Mouse (Mus musculus) CH12.LX (cell line): ENCODE measurements around the gene Lama2. TPM values are rescaled to one million over a fixed set of nuclear protein-coding genes. Genes with fewer than 3 reads are reported as not detected.

Experiments used
- DNase-seq: peaks from one replicate; pipeline ENCODE4 v3.0.0-alpha.2; 2013; ENCODE audit errors: extremely low read depth
- H3K27ac ChIP-seq: 2 replicates; pipeline ENCODE4 v1.5.1; 2012; ENCODE audit warnings: low read depth, mild to moderate bottlenecking, control low read depth, moderate library complexity; ENCODE audit not compliant: insufficient read depth
- H3K27me3 ChIP-seq: replicated peaks from 2 replicates; pipeline ENCODE3; 2012; ENCODE audit warnings: inconsistent platforms
- H3K36me3 ChIP-seq, 2 experiments: replicated peaks in 1 of 2; 2 replicates each; pipeline versions ENCODE3 to v1.6.1; 2012; ENCODE audit warnings: inconsistent platforms in 1 of 2, low read length in 1 of 2, mild to moderate bottlenecking in 1 of 2, mixed read lengths in 1 of 2, moderate library complexity in 1 of 2; ENCODE audit not compliant: control insufficient read depth in 1 of 2, insufficient read depth in 1 of 2
- H3K4me1 ChIP-seq, 2 experiments: 2 replicates each; pipeline ENCODE4 v1.6.1; 2012; ENCODE audit warnings: inconsistent platforms in 1 of 2, moderate library complexity in 1 of 2; ENCODE audit not compliant: insufficient read depth in 2 of 2, control insufficient read depth in 1 of 2
- H3K4me2 ChIP-seq: 2 replicates; pipeline ENCODE4 v1.6.1; 2012; ENCODE audit warnings: low read depth, mild to moderate bottlenecking, control low read depth; ENCODE audit not compliant: poor library complexity, insufficient read depth, severe bottlenecking
- H3K4me3 ChIP-seq, 3 experiments: fragments of 150-350 bp in 1 of 3; sonication (generic) in 1 of 3; replicated peaks in 1 of 3; 2 replicates each; pipeline versions ENCODE3 to v1.5.1; 2011 to 2012; ENCODE audit warnings: low read depth in 2 of 3, low read length in 2 of 3, mild to moderate bottlenecking in 2 of 3, moderate library complexity in 2 of 3, control low read depth in 1 of 3, improper control_type of control experiment in 1 of 3, inconsistent platforms in 1 of 3, mixed read lengths in 1 of 3; ENCODE audit not compliant: poor library complexity in 1 of 3
- H3K79me2 ChIP-seq: replicated peaks from 2 replicates; pipeline ENCODE4 v1.6.1; 2012; ENCODE audit warnings: mild to moderate bottlenecking, moderate library complexity; ENCODE audit not compliant: control insufficient read depth, poor library complexity, insufficient read depth, severe bottlenecking; ENCODE audit errors: extremely low read depth
- H3K9ac ChIP-seq: 2 replicates; pipeline ENCODE4 v1.6.1; 2012; ENCODE audit warnings: low read depth, mild to moderate bottlenecking, control low read depth, moderate library complexity; ENCODE audit not compliant: insufficient read depth
- H3K9me3 ChIP-seq: replicated peaks from 2 replicates; pipeline ENCODE3; 2012; ENCODE audit warnings: low read length, inconsistent platforms, mixed read lengths
- BHLHE40 ChIP-seq: IDR thresholded peaks from 2 replicates; pipeline ENCODE4 v1.6.1; 2011; ENCODE audit warnings: mild to moderate bottlenecking, low read depth, low read length, improper control_type of control experiment
- CHD1 ChIP-seq: IDR thresholded peaks from 2 replicates; pipeline ENCODE4 v1.6.1; 2012; ENCODE audit warnings: low read depth, low read length, improper control_type of control experiment, inconsistent platforms
- CHD2 ChIP-seq: IDR thresholded peaks from 2 replicates; pipeline ENCODE4 v1.6.1; 2011; ENCODE audit warnings: low read length, improper control_type of control experiment
- CTCF ChIP-seq, 2 experiments: IDR thresholded peaks in 1 of 2; conservative IDR thresholded peaks in 1 of 2; 2 replicates each; pipeline ENCODE4 v1.5.1; 2011 to 2012; ENCODE audit warnings: low read depth in 2 of 2, low read length in 2 of 2, improper control_type of control experiment in 1 of 2, inconsistent platforms in 1 of 2, mild to moderate bottlenecking in 1 of 2, moderate library complexity in 1 of 2
- E2F4 ChIP-seq: IDR thresholded peaks from 2 replicates; pipeline ENCODE4 v1.6.1; 2011; ENCODE audit warnings: low read depth, low read length, improper control_type of control experiment; ENCODE audit not compliant: insufficient replicate concordance
- ELF1 ChIP-seq: IDR thresholded peaks from 2 replicates; pipeline ENCODE4 v1.6.1; 2014; ENCODE audit warnings: low read depth, mild to moderate bottlenecking, inconsistent platforms, low read length, improper control_type of control experiment
- EP300 ChIP-seq: IDR thresholded peaks from 2 replicates; pipeline ENCODE4 v1.6.1; 2011; ENCODE audit warnings: low read length, improper control_type of control experiment
- ETS1 ChIP-seq: conservative IDR thresholded peaks from 2 replicates; pipeline ENCODE4 v1.6.1; 2012; ENCODE audit warnings: low read depth, mild to moderate bottlenecking, inconsistent platforms, low read length, improper control_type of control experiment, moderate library complexity
- GABPA ChIP-seq: IDR thresholded peaks from 2 replicates; pipeline ENCODE4 v1.6.1; 2012; ENCODE audit warnings: low read depth, low read length, improper control_type of control experiment, inconsistent platforms; ENCODE audit not compliant: insufficient replicate concordance
- HCFC1 ChIP-seq: IDR thresholded peaks from 2 replicates; pipeline ENCODE4 v1.6.1; 2012; ENCODE audit warnings: low read depth, mild to moderate bottlenecking, inconsistent platforms, low read length, improper control_type of control experiment
- IRF4 ChIP-seq: IDR thresholded peaks from 2 replicates; pipeline ENCODE4 v1.6.1; 2014; ENCODE audit warnings: low read depth, mild to moderate bottlenecking, inconsistent platforms, low read length, improper control_type of control experiment
- JUN ChIP-seq: IDR thresholded peaks from 2 replicates; pipeline ENCODE4 v1.6.1; 2011; ENCODE audit warnings: low read depth, mild to moderate bottlenecking, low read length, improper control_type of control experiment, moderate library complexity; ENCODE audit not compliant: insufficient read depth
- JUND ChIP-seq: conservative IDR thresholded peaks from 2 replicates; pipeline ENCODE4 v1.6.1; 2011; ENCODE audit warnings: low read depth, low read length, improper control_type of control experiment
- MAZ ChIP-seq: IDR thresholded peaks from 2 replicates; pipeline ENCODE4 v1.6.1; 2012; ENCODE audit warnings: low read depth, mild to moderate bottlenecking, inconsistent platforms, low read length, improper control_type of control experiment, moderate library complexity
- MYC ChIP-seq: IDR thresholded peaks from 2 replicates; pipeline ENCODE4 v1.6.1; 2011; ENCODE audit warnings: low read depth, mild to moderate bottlenecking, improper control_type of control experiment, low read length
- NELFE ChIP-seq: IDR thresholded peaks from 2 replicates; pipeline ENCODE4 v1.6.1; 2011; ENCODE audit warnings: low read depth, low read length, improper control_type of control experiment
- POLR2A ChIP-seq: IDR thresholded peaks from 2 replicates; pipeline ENCODE4 v1.6.1; 2011; ENCODE audit warnings: low read depth, mild to moderate bottlenecking, improper control_type of control experiment, low read length
- RAD21 ChIP-seq: IDR thresholded peaks from 2 replicates; pipeline ENCODE4 v1.6.1; 2011; ENCODE audit warnings: low read depth, mild to moderate bottlenecking, low read length, improper control_type of control experiment, moderate library complexity
- SIN3A ChIP-seq: IDR thresholded peaks from 2 replicates; pipeline ENCODE4 v1.6.1; 2012; ENCODE audit warnings: low read length, improper control_type of control experiment, inconsistent platforms
- SMC3 ChIP-seq: IDR thresholded peaks from 2 replicates; pipeline ENCODE4 v1.6.1; 2011; ENCODE audit warnings: low read depth, low read length, improper control_type of control experiment
- TBP ChIP-seq: conservative IDR thresholded peaks from 2 replicates; pipeline ENCODE4 v1.6.1; 2011; ENCODE audit warnings: low read depth, low read length, improper control_type of control experiment
- UBTF ChIP-seq: IDR thresholded peaks from 2 replicates; pipeline ENCODE4 v1.6.1; 2012; ENCODE audit warnings: low read depth, mild to moderate bottlenecking, inconsistent platforms, low read length, improper control_type of control experiment, moderate library complexity
- ZMIZ1 ChIP-seq: IDR thresholded peaks from 2 replicates; pipeline ENCODE4 v1.6.1; 2012; ENCODE audit warnings: low read depth, mild to moderate bottlenecking, inconsistent platforms, low read length, improper control_type of control experiment
- dilution Hi-C: fragments of 300-500 bp; cut with MboI; formaldehyde crosslinking; loops from 2 replicates; pipeline ENCODE4 v1.14.3; 2020; ENCODE audit warnings: low sequenced_read_pairs; ENCODE audit not compliant: extremely low pct_unique_long_range_greater_than_20kb, extremely low pct_ligation_motif_present
- in situ Hi-C: fragments of 300-500 bp; cut with MboI; formaldehyde crosslinking; loops from 3 replicates; pipeline ENCODE4 v1.14.3; 2019; ENCODE audit warnings: low sequenced_read_pairs, low pct_ligation_motif_present, low pct_unique_long_range_greater_than_20kb, mixed read lengths
- polyA plus RNA-seq: library from polyadenylated mRNA; unstranded; fragments of >175 nt; gene quantifications from 2 replicates; pipeline ENCODE4 v1.2.1, GENCODE M21; 2012; ENCODE audit warnings: low read depth; ENCODE audit not compliant: insufficient read length
- total RNA-seq, 2 experiments: library from RNA; depleted of rRNA; stranded (reverse); fragments of 300-350 nt in 1 of 2; fragments of >200 nt in 1 of 2; gene quantifications; 2 replicates each; pipeline ENCODE4 v1.2.3; 2012 to 2014

Lama2 gene
- total and polyA plus RNA-seq, 3 experiments, result not detected

- in situ Hi-C loops, result no loop called here
- Histone ChIP-seq H3K27ac (no peak overlapping the region), H3K9ac (no peak overlapping the region), H3K27me3 (no peaks in the 10 kb centered on the region), H3K79me2 (no peaks in the 10 kb centered on the region), H3K4me3 (no peak overlapping the region), H3K36me3 (no peaks in the 10 kb centered on the region), H3K9me3 (peaks cover 7% of the 10 kb centered on the region), H3K4me2 (no peak overlapping the region), H3K4me1 (no peaks in the 10 kb centered on the region)
- TF ChIP-seq TBP (no peak), JUND (no peak), NELFE (no peak), MAZ (no peak), BHLHE40 (no peak), GABPA (no peak), EP300 (no peak), UBTF (no peak), IRF4 (no peak), HCFC1 (no peak), ELF1 (no peak), RAD21 (no peak)
- DNase-seq, result no peak
- dilution Hi-C loops, result no loop called here
These were observed 33.3 kb upstream of the Lama2 start for GRCm38 (mm10) chr10:27652694-27653335.

- in situ Hi-C loops, result no loop called here
- no peak for TF ChIP-seq ZMIZ1
- TF ChIP-seq SIN3A, result no peak
- no peak for TF ChIP-seq SMC3
- no peak for TF ChIP-seq ETS1
- no peak for TF ChIP-seq JUND
- TF ChIP-seq CHD2, result no peak
- no peak for TF ChIP-seq CHD1
- no peak for TF ChIP-seq JUN
- TF ChIP-seq POLR2A, result no peak
- no peak for TF ChIP-seq RAD21
- TF ChIP-seq MYC, result no peak
- no peak for TF ChIP-seq IRF4
- no peak for TF ChIP-seq CTCF (conservative IDR thresholded peaks at IDR 0.05 in 1 of 2, IDR thresholded peaks at IDR 0.05 in 1 of 2; ENCODE audit: low read depth in 2 of 2, low read length in 2 of 2)
- TF ChIP-seq NELFE, result no peak
- no peak for TF ChIP-seq E2F4
- TF ChIP-seq TBP, result no peak
- TF ChIP-seq, all 38 proteins: peak for 0
- no peaks in the 10 kb centered on the region for H3K79me2 ChIP-seq
- no peak overlapping the region for H3K4me3 ChIP-seq
- H3K4me2 ChIP-seq, result no peak overlapping the region
- H3K4me1 ChIP-seq, result no peaks in the 10 kb centered on the region
- H3K27ac ChIP-seq, result no peak overlapping the region
- no peaks in the 10 kb centered on the region for H3K36me3 ChIP-seq
- no peak overlapping the region for H3K9ac ChIP-seq
- no peak for DNase-seq
- dilution Hi-C loops, result no loop called here
- no peaks in the 10 kb centered on the region for H3K27me3 ChIP-seq
- H3K9me3 ChIP-seq, result peaks cover 2% of the 10 kb centered on the region
These were observed 16.2 kb upstream of the Lama2 start for GRCm38 (mm10) chr10:27635721-27636120.
